Mouse (Mus musculus) hindbrain, embryonic 12.5 days (tissue): ENCODE measurements around the gene Olfr718-ps1. TPM values are rescaled to one million over a fixed set of nuclear protein-coding genes. Genes with fewer than 3 reads are reported as not detected.
"Not testable (repeated sequence)": the region's sequence is repeated elsewhere in the genome, so short reads cannot be mapped to it uniquely, and the experiment has no call there.

Source experiments
- ATAC-seq: fragments of 200-750 bp; cut with Nextera tagmentation; 2 replicates; pipeline ENCODE4 v1.8.0; 2017; ENCODE audit warnings: moderate TSS enrichment; ENCODE audit not compliant: low FRiP score
- H3K27ac ChIP-seq: fragments of 300-500 bp; sonication (generic); 2 replicates; pipeline ENCODE4 v1.5.1; 2016; ENCODE audit warnings: mild to moderate bottlenecking
- H3K27me3 ChIP-seq: fragments of 300-500 bp; sonication (generic); 2 replicates; pipeline ENCODE4 v1.6.1; 2016; ENCODE audit warnings: mild to moderate bottlenecking
- H3K36me3 ChIP-seq: fragments of 300-500 bp; sonication (generic); 2 replicates; pipeline ENCODE4 v1.6.1; 2016; ENCODE audit warnings: mild to moderate bottlenecking
- H3K4me1 ChIP-seq: fragments of 300-500 bp; sonication (generic); 2 replicates; pipeline ENCODE4 v1.6.1; 2016
- H3K4me2 ChIP-seq: fragments of 300-500 bp; sonication (generic); replicated peaks from 2 replicates; pipeline ENCODE4 v1.6.1; 2016; ENCODE audit warnings: mild to moderate bottlenecking
- H3K4me3 ChIP-seq: fragments of 300-500 bp; sonication (generic); 2 replicates; pipeline ENCODE4 v1.5.1; 2016; ENCODE audit warnings: mild to moderate bottlenecking
- H3K9ac ChIP-seq: fragments of 300-500 bp; sonication (generic); 2 replicates; pipeline ENCODE4 v1.6.1; 2016; ENCODE audit warnings: mild to moderate bottlenecking, moderate library complexity
- H3K9me3 ChIP-seq: fragments of 300-500 bp; sonication (generic); replicated peaks from 2 replicates; pipeline ENCODE4 v1.6.1; 2016; ENCODE audit warnings: mild to moderate bottlenecking
- WGBS: fragments of 180-500 bp; shearing (Covaris S2); methylation state at CpG from one replicate; pipeline ENCODE4 v1.1.7; 2016; 5-methylcytosine and 5-hydroxymethylcytosine counted together
- polyA plus RNA-seq: library from polyadenylated mRNA; unstranded; fragments of >200 nt; fragmentation: Nextera tagmentation; extraction: Ambion mirVana; gene quantifications from 2 replicates; pipeline ENCODE4 v1.2.1, GENCODE M21; 2016

The Olfr718-ps1 gene
- 0.08 TPM in 1 of 2 replicates, not detected in the other for polyA plus RNA-seq

GRCm38 (mm10) chr5:143147481-143147880 lies at the start of gene Olfr718-ps1:
Gene Olfr718-ps1 (minus strand): TSS chr5:143147581.
- no peak within 1 kb of the TSS for H3K4me2 ChIP-seq
- H3K9ac ChIP-seq, result no peak within 1 kb of the TSS
- WGBS, result 74% methylated on average over 3 of the region's 3 CpGs
- peaks cover 8% of the 10 kb centered on the region for H3K9me3 ChIP-seq
- no peaks in the 10 kb centered on the region for H3K27me3 ChIP-seq
- no peaks in the 10 kb centered on the region for H3K36me3 ChIP-seq
- no peaks in the 10 kb centered on the region for H3K4me1 ChIP-seq
- no peak for ATAC-seq
- no peak within 1 kb of the TSS for H3K27ac ChIP-seq
- no peak within 1 kb of the TSS for H3K4me3 ChIP-seq

DNA sequence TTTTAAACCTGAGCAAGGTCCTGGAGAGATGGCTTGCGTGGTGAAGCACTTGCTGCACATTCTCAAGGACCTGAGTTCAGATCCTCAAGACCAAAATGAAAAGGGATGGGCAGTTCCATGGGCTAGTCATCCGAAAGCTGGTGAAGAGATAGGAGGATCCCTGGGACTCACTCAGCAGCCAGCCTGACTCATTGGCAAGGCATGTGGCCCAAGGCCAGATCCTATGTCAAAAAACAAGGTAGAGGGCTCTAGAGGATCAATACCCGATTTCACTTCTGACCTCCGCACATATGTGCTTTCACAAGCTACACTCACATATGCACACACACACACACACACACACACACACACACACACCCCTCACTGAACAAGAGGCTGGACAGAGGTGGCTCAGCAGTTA lies 49.1 kb upstream of the Olfr718-ps1 start:
- Histone ChIP-seq H3K27me3 (no peaks in the 10 kb centered on the region), H3K9ac (no peak overlapping the region), H3K9me3 (no peaks in the 10 kb centered on the region), H3K27ac (no peak overlapping the region), H3K4me1 (no peaks in the 10 kb centered on the region), H3K36me3 (no peaks in the 10 kb centered on the region), H3K4me2 (no peak overlapping the region), H3K4me3 (no peak overlapping the region)
- 87% methylated on average over 4 of the region's 4 CpGs for WGBS
- no peak for ATAC-seq

DNA sequence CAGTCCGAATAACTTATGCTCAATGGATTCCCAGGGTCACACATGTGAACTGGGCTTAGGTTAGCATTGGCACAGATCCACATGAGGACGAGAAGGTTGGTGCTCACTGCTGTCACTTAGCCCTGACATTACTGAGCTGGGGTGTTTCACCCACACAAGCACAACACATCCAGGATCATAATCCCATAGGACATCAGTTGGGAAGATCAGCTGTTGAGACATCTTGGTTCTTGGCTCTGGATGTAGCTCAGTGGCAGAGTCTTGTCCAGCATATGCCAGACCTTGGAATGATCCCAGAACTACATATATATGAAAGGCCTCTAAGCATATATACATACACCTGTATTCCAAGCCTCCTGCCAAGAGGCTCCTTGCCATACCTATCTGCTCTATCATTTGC lies 47.8 kb upstream of the Olfr718-ps1 start:
- 81% methylated on average over 2 of the region's 2 CpGs for WGBS
- Histone ChIP-seq H3K9me3 (no peaks in the 10 kb centered on the region), H3K36me3 (no peaks in the 10 kb centered on the region), H3K4me2 (no peak overlapping the region), H3K27ac (no peak overlapping the region), H3K4me1 (no peaks in the 10 kb centered on the region), H3K27me3 (no peaks in the 10 kb centered on the region), H3K9ac (no peak overlapping the region), H3K4me3 (no peak overlapping the region)
- ATAC-seq, result no peak

GRCm38 (mm10) chr5:143194747-143195146 lies 47.4 kb upstream of the Olfr718-ps1 start:
- not testable (repeated sequence) for H3K4me3 ChIP-seq, H3K4me1 ChIP-seq, H3K27ac ChIP-seq, H3K9ac ChIP-seq, ATAC-seq, H3K36me3 ChIP-seq, H3K27me3 ChIP-seq, H3K4me2 ChIP-seq, H3K9me3 ChIP-seq
- 70% methylated on average over 8 of the region's 8 CpGs for WGBS

- no peak for ATAC-seq
- Histone ChIP-seq H3K9ac (no peak overlapping the region), H3K4me3 (no peak overlapping the region), H3K9me3 (no peaks in the 10 kb centered on the region), H3K4me1 (no peaks in the 10 kb centered on the region), H3K4me2 (no peak overlapping the region), H3K27ac (no peak overlapping the region), H3K36me3 (no peaks in the 10 kb centered on the region), H3K27me3 (no peaks in the 10 kb centered on the region)
- 92% methylated on average over 8 of the region's 8 CpGs for WGBS
Observed at GRCm38 (mm10) chr5:143192806-143193205, 45.4 kb upstream of the Olfr718-ps1 start.

GRCm38 (mm10) chr5:143188014-143188413 lies 40.6 kb upstream of the Olfr718-ps1 start:
- H3K4me2 ChIP-seq, H3K27me3 ChIP-seq, H3K9me3 ChIP-seq, ATAC-seq, H3K36me3 ChIP-seq, H3K9ac ChIP-seq, H3K4me3 ChIP-seq, H3K4me1 ChIP-seq, H3K27ac ChIP-seq: not testable (repeated sequence)
- WGBS, result 78% methylated on average over 1 of the region's 1 CpGs

DNA sequence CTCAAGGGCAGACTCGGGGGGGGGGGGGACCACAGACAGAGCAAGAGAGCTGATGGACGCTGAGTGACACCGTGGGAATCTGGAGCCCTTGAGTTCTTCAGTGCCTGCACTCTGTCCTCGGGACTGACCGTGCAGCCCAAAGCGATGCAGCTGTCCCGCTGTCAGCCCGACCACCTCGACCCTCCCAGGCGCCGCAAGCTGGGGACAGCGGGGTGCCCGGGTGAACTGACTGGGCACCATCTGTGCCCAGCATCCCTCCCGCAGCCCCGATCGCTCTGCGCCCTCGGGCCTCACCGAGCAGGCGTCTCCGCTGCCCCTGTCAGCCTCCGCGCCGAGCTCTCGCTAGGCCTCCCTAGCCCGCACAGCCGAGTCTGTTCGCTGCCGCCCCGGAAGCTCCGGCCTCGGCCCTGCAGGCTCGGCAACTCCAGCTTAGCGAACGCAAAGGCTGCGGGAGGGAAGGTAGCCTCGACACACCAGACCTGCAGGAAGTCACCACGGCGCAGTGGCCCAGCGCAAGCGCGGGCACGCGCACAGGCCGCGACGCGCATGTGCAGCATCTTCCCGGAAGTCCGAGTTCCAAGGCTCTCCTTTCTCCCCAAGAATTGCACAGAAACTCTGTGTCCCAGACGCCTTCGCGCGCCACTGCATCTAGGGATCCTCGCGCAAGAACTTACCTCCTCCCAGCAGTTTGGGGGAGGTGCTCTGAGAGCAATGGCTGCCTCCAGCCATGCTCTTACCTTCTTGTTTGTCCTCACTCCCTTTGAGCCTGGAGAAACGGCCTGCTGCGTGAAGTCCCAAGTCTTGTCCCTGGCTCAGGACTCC lies 33.1 kb upstream of the Olfr718-ps1 start, which contains the start of the genes Rbak and Spdye4b:
Gene Rbak (minus strand): TSS at position 521 of the 822 bp plus-strand sequence.
Gene Spdye4b (plus strand): TSS at position 763 of the 822 bp plus-strand sequence.
- H3K9me3 ChIP-seq, result peaks cover 6% of the 10 kb centered on the region; the same call in 1 of the 2 replicates
- H3K36me3 ChIP-seq, result peaks cover 31% of the 10 kb centered on the region
- H3K4me3 ChIP-seq, result peak within 1 kb of the TSS; percentile 69
- H3K9ac ChIP-seq, result peak within 1 kb of the TSS; percentile 82
- peak within 1 kb of the TSS; percentile 85 for H3K4me2 ChIP-seq
- H3K27ac ChIP-seq, result peak within 1 kb of the TSS; percentile 90
- WGBS, result under 1% methylated on average over 51 of the region's 58 CpGs
- H3K27me3 ChIP-seq, result no peaks in the 10 kb centered on the region
- peaks cover 11% of the 10 kb centered on the region for H3K4me1 ChIP-seq
- ATAC-seq, result peak; percentile 96

- H3K4me2 ChIP-seq, result peak overlapping the region; percentile 85
- H3K27me3 ChIP-seq, result no peaks in the 10 kb centered on the region
- H3K27ac ChIP-seq, result no peak overlapping the region
- H3K4me1 ChIP-seq, result peaks cover 11% of the 10 kb centered on the region
- H3K36me3 ChIP-seq, result peaks cover 44% of the 10 kb centered on the region
- peaks cover 6% of the 10 kb centered on the region; the same call in 1 of the 2 replicates for H3K9me3 ChIP-seq
- ATAC-seq, result no peak
- peak overlapping the region; percentile 69; the same call in 1 of the 2 replicates for H3K4me3 ChIP-seq
- WGBS, result 37% methylated on average over 6 of the region's 6 CpGs
- H3K9ac ChIP-seq, result no peak overlapping the region
Observed at GRCm38 (mm10) chr5:143179179-143179578, 31.8 kb upstream of the Olfr718-ps1 start.

- ATAC-seq, result no peak
- no peak overlapping the region for H3K4me2 ChIP-seq
- 89% methylated on average over 3 of the region's 3 CpGs for WGBS
Observed at GRCm38 (mm10) chr5:143177541-143178200, 30.3 kb upstream of the Olfr718-ps1 start.

GRCm38 (mm10) chr5:143175970-143176369 lies 28.6 kb upstream of the Olfr718-ps1 start:
- Histone ChIP-seq H3K4me2 (no peak overlapping the region), H3K4me3 (no peak overlapping the region), H3K9ac (no peak overlapping the region), H3K27ac (no peak overlapping the region), H3K9me3 (peaks cover 13% of the 10 kb centered on the region; the same call in 1 of the 2 replicates), H3K27me3 (no peaks in the 10 kb centered on the region), H3K4me1 (peaks cover 11% of the 10 kb centered on the region), H3K36me3 (peaks cover 76% of the 10 kb centered on the region)
- 92% methylated on average over 4 of the region's 4 CpGs for WGBS
- ATAC-seq, result no peak

More at GRCm38 (mm10) chr5:143177541-143178200, 30.3 kb upstream of the Olfr718-ps1 start:
- no peaks in the 10 kb centered on the region for H3K27me3 ChIP-seq
- no peak overlapping the region for H3K9ac ChIP-seq
- no peak overlapping the region for H3K27ac ChIP-seq
- peaks cover 11% of the 10 kb centered on the region for H3K4me1 ChIP-seq
- H3K4me3 ChIP-seq, result no peak overlapping the region
- peaks cover 13% of the 10 kb centered on the region; the same call in 1 of the 2 replicates for H3K9me3 ChIP-seq
- H3K36me3 ChIP-seq, result peaks cover 59% of the 10 kb centered on the region

GRCm38 (mm10) chr5:143165508-143166070 lies 18.2 kb upstream of the Olfr718-ps1 start:
- no peak overlapping the region for H3K4me3 ChIP-seq
- ATAC-seq, result no peak
- H3K36me3 ChIP-seq, result no peaks in the 10 kb centered on the region
- no peaks in the 10 kb centered on the region for H3K9me3 ChIP-seq
- H3K4me1 ChIP-seq, result peaks cover 4% of the 10 kb centered on the region; the same call in 1 of the 2 replicates
- H3K4me2 ChIP-seq, result 0 out of 2 replicates have a peak overlapping the region, but pooled peaks have one; percentile 2
- H3K27ac ChIP-seq, result no peak overlapping the region
- no peak overlapping the region for H3K9ac ChIP-seq
- WGBS, result 14% methylated on average over 18 of the region's 18 CpGs
- H3K27me3 ChIP-seq, result no peaks in the 10 kb centered on the region

DNA sequence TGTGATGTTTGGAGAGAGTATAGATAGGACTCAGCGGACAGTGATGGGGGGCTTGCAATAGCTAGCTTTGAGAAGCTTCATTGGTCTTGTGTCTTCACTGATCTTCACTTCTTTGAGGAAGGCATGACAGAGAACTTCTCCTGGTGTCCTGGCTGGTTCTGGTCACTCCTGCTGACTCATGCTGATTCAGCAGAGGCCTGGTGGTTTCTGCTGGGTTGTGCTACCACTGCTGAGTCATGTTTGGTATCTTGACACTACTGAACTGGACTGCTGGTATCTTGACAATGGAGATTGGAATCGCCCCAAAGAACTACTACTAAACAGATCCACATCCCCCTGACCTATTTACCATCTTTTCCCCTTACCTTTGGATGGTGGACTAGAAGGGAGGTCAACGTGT lies 8.2 kb upstream of the Olfr718-ps1 start:
- Histone ChIP-seq H3K4me2 (no peak overlapping the region), H3K4me3 (no peak overlapping the region), H3K27me3 (peaks cover 43% of the 10 kb centered on the region), H3K9ac (no peak overlapping the region), H3K27ac (no peak overlapping the region), H3K36me3 (no peaks in the 10 kb centered on the region), H3K9me3 (peaks cover 8% of the 10 kb centered on the region), H3K4me1 (no peaks in the 10 kb centered on the region)
- 89% methylated on average over 3 of the region's 3 CpGs for WGBS
- no peak for ATAC-seq
